In the genomic region with DNA sequence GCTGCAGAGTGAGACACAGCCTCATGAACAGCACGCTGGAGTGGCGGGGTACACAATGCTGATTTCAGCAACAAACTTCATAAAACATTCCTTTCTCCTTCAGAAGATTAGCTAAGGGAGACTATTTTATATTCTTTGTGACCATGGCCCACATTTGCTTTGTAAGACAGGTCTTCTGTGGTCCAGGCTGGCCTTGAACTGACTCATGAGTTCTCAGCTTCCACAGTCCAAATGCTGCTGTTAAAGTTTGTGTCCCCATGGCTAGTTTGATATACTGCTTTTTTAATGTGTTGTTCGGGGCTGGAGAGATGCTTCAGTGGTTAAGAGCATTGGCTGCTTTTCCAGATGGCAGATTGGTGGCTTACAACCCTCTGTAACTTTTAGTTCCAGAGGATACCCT, we compare ENCODE assay signal across 12 mouse cellular contexts.
"Had no signal": no experiment of that assay in that cellular context is flagged by ENCODE, and none has a peak within 500 bp of the region (broad histone marks: within the 10 kb centered on the region; RNA-seq: fewer than 3 reads in every experiment).

No protein-coding gene starts in this region.

- DNase-seq: retina, postnatal 1 day; right cerebral cortex, adult 18-20 months; right cerebral cortex, postnatal 14 days; right cerebral cortex, postnatal 25 days; right cerebral cortex, postnatal 4 days; spleen, adult 18-20 months; thymus, adult 18-20 months; thymus, adult 2 months; thymus, postnatal 14 days; thymus, postnatal 25 days; thymus, postnatal 36 days; thymus, postnatal 4 days had no signal
